Mouse (Mus musculus): ENCODE results near the gene Taf9. TPM values are rescaled to one million over a fixed set of nuclear protein-coding genes. Genes with fewer than 3 reads are reported as not detected.

Gene Taf9
- total and polyA plus RNA-seq, 2 experiments from 2014 or later: 40.8 to 50.1 TPM

DNA sequence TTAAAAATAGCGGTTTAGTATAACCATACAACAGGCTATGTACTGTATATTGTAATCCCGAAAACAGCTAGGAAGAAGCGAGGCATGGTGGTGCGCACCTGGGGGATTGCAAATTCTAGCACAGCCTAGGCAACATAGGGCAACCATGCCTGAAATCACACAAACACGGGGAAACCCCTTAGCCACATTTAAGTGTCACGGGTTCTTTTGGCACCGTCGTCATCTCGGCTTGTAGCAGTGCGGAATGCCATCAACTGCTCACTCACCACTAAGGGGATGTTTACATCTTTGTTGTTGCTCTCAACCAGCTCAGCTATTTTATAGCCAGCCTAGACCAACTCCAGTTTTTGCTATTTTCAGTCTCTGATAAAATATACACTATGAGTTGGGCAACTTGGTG is 47.5 kb downstream of the Taf9 start:
- Histone ChIP-seq H3K4me2 (ENCODE audit: low read depth) (no peak overlapping the region), H3K27ac (ENCODE audit: low read depth, low read length) (no peak overlapping the region), H3K9ac (no peak overlapping the region), H3K4me1 (ENCODE audit: insufficient read depth) (no peaks in the 10 kb centered on the region), H3K4me3 (ENCODE audit: low read depth, low read length) (no peak overlapping the region), H3K9me3 (ENCODE audit: low read length) (no peaks in the 10 kb centered on the region), H3K36me3 (ENCODE audit: insufficient read depth) (peaks cover 54% of the 10 kb centered on the region), H3K27me3 (ENCODE audit: insufficient read depth, low read length) (no peaks in the 10 kb centered on the region)
- no peak for TF ChIP-seq CTCF (IDR thresholded peaks at IDR 0.05; ENCODE audit: low read depth)
- DNase-seq: no peak
- 95% methylated on average over 10 of the region's 10 CpGs for WGBS
- no peak for ATAC-seq

DNA sequence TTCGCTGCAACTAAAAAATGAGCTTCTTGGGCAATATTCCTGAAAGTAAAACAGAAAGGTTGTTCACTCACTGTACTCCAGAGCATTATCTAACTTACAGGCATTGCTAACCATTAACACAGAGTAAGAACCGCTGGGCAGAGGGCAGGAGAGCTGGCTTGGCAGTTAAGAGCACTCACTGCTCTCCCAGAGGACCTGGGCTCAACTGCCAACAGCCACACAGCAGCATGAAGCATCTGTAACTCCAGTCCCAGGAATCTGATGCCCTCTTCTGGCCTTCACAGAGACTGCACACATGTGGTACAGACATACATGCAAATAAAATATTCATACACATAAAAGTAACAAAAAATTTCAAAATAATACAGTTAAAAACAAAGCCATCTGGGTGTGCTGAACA is 52.1 kb downstream of the Taf9 start:
- WGBS: 97% methylated on average over 2 of the region's 2 CpGs
- Histone ChIP-seq H3K9me3 (ENCODE audit: low read length) (no peaks in the 10 kb centered on the region), H3K4me3 (ENCODE audit: low read depth, low read length) (no peak overlapping the region), H3K36me3 (ENCODE audit: insufficient read depth) (peaks cover 68% of the 10 kb centered on the region), H3K27me3 (ENCODE audit: insufficient read depth, low read length) (no peaks in the 10 kb centered on the region), H3K4me2 (ENCODE audit: low read depth) (no peak overlapping the region), H3K9ac (no peak overlapping the region), H3K27ac (ENCODE audit: low read depth, low read length) (no peak overlapping the region), H3K4me1 (ENCODE audit: insufficient read depth) (no peaks in the 10 kb centered on the region)
- no peak for DNase-seq
- no peak for ATAC-seq
- TF ChIP-seq CTCF (IDR thresholded peaks at IDR 0.05; ENCODE audit: low read depth): 0 out of 2 replicates have a peak, but pooled peaks have one; percentile 22

Other genes starting within 250 kb of the Taf9 start
- 0.08 and 0.10 TPM in 2 replicates for gene Naip1, start 198.7 kb upstream of the Taf9 start, total RNA-seq (2014; rRNA removed)
- gene Naip1, start 198.7 kb upstream of the Taf9 start, polyA plus RNA-seq (2015; fragmentation: Nextera tagmentation; extraction: Ambion mirVana): 0.03 and 0.08 TPM in 2 replicates
- gene Gtf2h2, start 159.0 kb upstream of the Taf9 start, total RNA-seq (2014; rRNA removed): 41.5 and 44.9 TPM in 2 replicates
- 47.6 and 58.8 TPM in 2 replicates for gene Gtf2h2, start 159.0 kb upstream of the Taf9 start, polyA plus RNA-seq (2015; fragmentation: Nextera tagmentation; extraction: Ambion mirVana)
- gene Ocln, start 98.9 kb upstream of the Taf9 start, total RNA-seq (2014; rRNA removed): 13.5 and 15.8 TPM in 2 replicates
- gene Ocln, start 98.9 kb upstream of the Taf9 start, polyA plus RNA-seq (2015; fragmentation: Nextera tagmentation; extraction: Ambion mirVana): 8.2 and 11.7 TPM in 2 replicates
- 1.0 and 1.8 TPM in 2 replicates for gene Marveld2, start 34.6 kb upstream of the Taf9 start, total RNA-seq (2014; rRNA removed)
- gene Marveld2, start 34.6 kb upstream of the Taf9 start, polyA plus RNA-seq (2015; fragmentation: Nextera tagmentation; extraction: Ambion mirVana): 1.1 and 1.3 TPM in 2 replicates
- 162 and 212 TPM in 2 replicates for gene Ak6, start 600 bp upstream of the Taf9 start, total RNA-seq (2014; rRNA removed)
- gene Ak6, start 600 bp upstream of the Taf9 start, polyA plus RNA-seq (2015; fragmentation: Nextera tagmentation; extraction: Ambion mirVana): 401 and 512 TPM in 2 replicates
- gene Rad17, start 528 bp upstream of the Taf9 start, total RNA-seq (2014; rRNA removed): 22.2 and 28.2 TPM in 2 replicates
- gene Rad17, start 528 bp upstream of the Taf9 start, polyA plus RNA-seq (2015; fragmentation: Nextera tagmentation; extraction: Ambion mirVana): 11.3 and 13.3 TPM in 2 replicates
- 0.19 and 1.0 TPM in 2 replicates for gene Ccdc125, start 18.1 kb downstream of the Taf9 start, total RNA-seq (2014; rRNA removed)
- 0.80 and 1.3 TPM in 2 replicates for gene Ccdc125, start 18.1 kb downstream of the Taf9 start, polyA plus RNA-seq (2015; fragmentation: Nextera tagmentation; extraction: Ambion mirVana)
- gene Cdk7, start 79.4 kb downstream of the Taf9 start, total RNA-seq (2014; rRNA removed): 38.0 and 48.2 TPM in 2 replicates
- gene Cdk7, start 79.4 kb downstream of the Taf9 start, polyA plus RNA-seq (2015; fragmentation: Nextera tagmentation; extraction: Ambion mirVana): 36.5 and 40.9 TPM in 2 replicates
- 33.0 and 63.9 TPM in 2 replicates for gene Mrps36, start 93.1 kb downstream of the Taf9 start, total RNA-seq (2014; rRNA removed)
- 151 and 181 TPM in 2 replicates for gene Mrps36, start 93.1 kb downstream of the Taf9 start, polyA plus RNA-seq (2015; fragmentation: Nextera tagmentation; extraction: Ambion mirVana)
- 3.5 and 4.9 TPM in 2 replicates for gene Cenph, start 124.3 kb downstream of the Taf9 start, total RNA-seq (2014; rRNA removed)
- gene Cenph, start 124.3 kb downstream of the Taf9 start, polyA plus RNA-seq (2015; fragmentation: Nextera tagmentation; extraction: Ambion mirVana): 6.8 and 7.7 TPM in 2 replicates
- 16.5 and 17.1 TPM in 2 replicates for gene Ccnb1, start 135.0 kb downstream of the Taf9 start, total RNA-seq (2014; rRNA removed)
- 22.8 and 26.2 TPM in 2 replicates for gene Ccnb1, start 135.0 kb downstream of the Taf9 start, polyA plus RNA-seq (2015; fragmentation: Nextera tagmentation; extraction: Ambion mirVana)
- 44.8 and 59.7 TPM in 2 replicates for gene Slc30a5, start 181.8 kb downstream of the Taf9 start, total RNA-seq (2014; rRNA removed)
- gene Slc30a5, start 181.8 kb downstream of the Taf9 start, polyA plus RNA-seq (2015; fragmentation: Nextera tagmentation; extraction: Ambion mirVana): 16.9 and 23.0 TPM in 2 replicates

Data from forebrain, postnatal 0 days (tissue).